Comparison of ENCODE assay signal across 8 mouse cellular contexts in genomic region chr12:85662896-85663295, GRCm38 (mm10). TPM values are rescaled to one million over a fixed set of nuclear protein-coding genes. Genes with fewer than 3 reads are reported as not detected.
DNase-seq lines count a peak whose midpoint lies in the region; ATAC-seq and TF ChIP-seq lines count a peak whose summit lies in the region.

No protein-coding gene starts in this region.

- peak; percentile 86; the same call in 1 of the 2 replicates for ATAC-seq in embryonic facial prominence, embryonic 14.5 days (ENCODE audit: low read depth)

- no peaks in the 10 kb centered on the region for H3K36me3 ChIP-seq in ES-E14 (ENCODE audit: control insufficient read depth, insufficient read depth, low read length, poor library complexity, severe bottlenecking)
- no peaks in the 10 kb centered on the region for H3K36me3 ChIP-seq in embryonic facial prominence, embryonic 14.5 days (ENCODE audit: control insufficient read depth, insufficient read depth, low read length)

- no peak overlapping the region for H3K4me3 ChIP-seq in ES-E14 (ENCODE audit: insufficient read depth in 1 of 2, low read depth in 1 of 2, low read length in 2 of 2, poor library complexity in 1 of 2, severe bottlenecking in 1 of 2)
- no peak overlapping the region for H3K4me3 ChIP-seq in bone marrow, adult 2 months (replicated peaks; ENCODE audit: control insufficient read depth, low read depth, low read length)
- H3K4me3 ChIP-seq in embryonic facial prominence, embryonic 14.5 days (ENCODE audit: low read depth, low read length), result no peak overlapping the region

- H3K9me3 ChIP-seq in ES-E14 (ENCODE audit: control insufficient read depth, insufficient read depth, low read depth, low read length), result no peaks in the 10 kb centered on the region
- H3K9me3 ChIP-seq in embryonic facial prominence, embryonic 14.5 days (ENCODE audit: control insufficient read depth, low read length), result no peaks in the 10 kb centered on the region

- H3K27ac ChIP-seq in ES-E14 (ENCODE audit: insufficient read depth, low read depth, low read length, poor library complexity, severe bottlenecking), result no peak overlapping the region
- H3K27ac ChIP-seq in bone marrow, adult 2 months (ENCODE audit: control insufficient read depth, insufficient read depth, low read depth, low read length, poor library complexity), result no peak overlapping the region
- H3K27ac ChIP-seq in embryonic facial prominence, embryonic 14.5 days (replicated peaks; ENCODE audit: low read depth, low read length), result no peak overlapping the region

- in situ Hi-C loops in ES-E14 (cut with MboI; ENCODE audit: low sequenced_read_pairs in 2 of 2, unreplicated experiment in 2 of 2), result loop anchor here (10.0 to 25.0 kb wide), 3 partner anchors 151 to 326 kb away; partner anchors contain the start of gene Nek9 (in 1 of the 2)

- WGBS in bone marrow, adult 2 months, result 2% methylated on average over 9 of the region's 9 CpGs
- 7% methylated on average over 9 of the region's 9 CpGs for WGBS in embryonic facial prominence, embryonic 14.5 days

- H3K27me3 ChIP-seq in embryonic facial prominence, embryonic 14.5 days (replicated peaks; ENCODE audit: control insufficient read depth, insufficient read depth, low read length), result no peaks in the 10 kb centered on the region

- no peak for TF ChIP-seq POLR2A in bone marrow, adult 2 months (IDR thresholded peaks at IDR 0.05; ENCODE audit: borderline replicate concordance, control insufficient read depth, low read depth, low read length)

- peak; percentile 56 for DNase-seq in ES-E14 (ENCODE audit: low read depth, low spot score)
- peak; percentile 89 for DNase-seq in embryonic facial prominence, embryonic 14.5 days (ENCODE audit: low spot score)
- DNase-seq in heart, postnatal 4 days, result peak; percentile 85
- DNase-seq in layer of hippocampus, adult 9-10 months (ENCODE audit: low spot score), result peak; percentile 65
- DNase-seq in lung, postnatal 14 days, result peak; percentile 85
- DNase-seq in retina, adult 2 months (ENCODE audit: low read depth, low spot score), result peak; percentile 47
- DNase-seq in thymus, postnatal 4 days, result peak; percentile 84

- H3K4me2 ChIP-seq in embryonic facial prominence, embryonic 14.5 days (ENCODE audit: low read depth, low read length), result 0 out of 2 replicates have a peak overlapping the region, but pooled peaks have one; percentile 26

- no peak overlapping the region for H3K9ac ChIP-seq in ES-E14 (ENCODE audit: insufficient read depth, low read depth, low read length, poor library complexity, severe bottlenecking)
- no peak overlapping the region; the same call in 1 of the 2 replicates for H3K9ac ChIP-seq in embryonic facial prominence, embryonic 14.5 days (ENCODE audit: low read depth, low read length)

- peaks cover 0 to 9% of the 10 kb centered on the region in 2 experiments; a peak in 1 of 4 replicates for H3K4me1 ChIP-seq in ES-E14 (ENCODE audit: control insufficient read depth in 2 of 2, insufficient read depth in 2 of 2, low read length in 2 of 2, poor library complexity in 1 of 2)
- peaks cover 3% of the 10 kb centered on the region; the same call in 1 of the 2 replicates for H3K4me1 ChIP-seq in bone marrow, adult 2 months (ENCODE audit: control insufficient read depth, insufficient read depth, low read length)
- H3K4me1 ChIP-seq in embryonic facial prominence, embryonic 14.5 days (ENCODE audit: control insufficient read depth, insufficient read depth, low read length), result no peaks in the 10 kb centered on the region

- peak; percentile 78 for TF ChIP-seq CTCF in bone marrow, adult 2 months (IDR thresholded peaks at IDR 0.05; ENCODE audit: control insufficient read depth, insufficient read depth, low read length)

TF ChIP-seq in ES-E14, 5 proteins besides CTCF, POLR2A, EP300 and RAD21:
- TF ChIP-seq HCFC1 (IDR thresholded peaks at IDR 0.05; ENCODE audit: borderline replicate concordance, insufficient read depth, low read length) (no peak), ZC3H11A (IDR thresholded peaks at IDR 0.05; ENCODE audit: borderline replicate concordance, low read depth, low read length) (peak; percentile 92)

RNA-seq across cellular contexts. Expression of gene Batf, which starts 23.6 kb away (rescaled TPM):
- total RNA-seq in ES-E14 (2012; rRNA removed), result 0.53 and 0.58 TPM in 2 replicates
- polyA plus RNA-seq in bone marrow, adult 2 months (2011; ENCODE audit: insufficient read depth, insufficient read length, low replicate concordance, missing spikeins), result 4.1 and 11.7 TPM in 2 replicates
- polyA plus RNA-seq in embryonic facial prominence, embryonic 14.5 days (2014; fragmentation: Nextera tagmentation; extraction: Ambion mirVana), result 7.3 and 8.3 TPM in 2 replicates
- 1 to 10 TPM in 1 of 2 experiments, under 1 TPM in 1; 0.74 to 1.5 TPM for total RNA-seq in heart, postnatal 4 days (2021)
